Mouse (Mus musculus) stomach, postnatal 0 days (tissue): ENCODE results near the gene Pdap1. TPM values are rescaled to one million over a fixed set of nuclear protein-coding genes. Genes with fewer than 3 reads are reported as not detected.
"Not testable (repeated sequence)": the region's sequence is repeated elsewhere in the genome, so short reads cannot be mapped to it uniquely, and the experiment has no call there.

ENCODE experiments used
- ATAC-seq: fragments of 200-750 bp; cut with Nextera tagmentation; 2 replicates; pipeline ENCODE4 v1.8.0; 2017; ENCODE audit not compliant: low FRiP score, low TSS enrichment
- DNase-seq: peaks from one replicate; pipeline ENCODE4 v3.0.0-alpha.2; 2016; ENCODE audit warnings: low spot score
- H3K27ac ChIP-seq: fragments of 300-500 bp; sonication (generic); replicated peaks from 2 replicates; pipeline ENCODE4 v1.5.1; 2014; ENCODE audit warnings: mild to moderate bottlenecking, control low read depth
- H3K27me3 ChIP-seq: fragments of 300-500 bp; sonication (generic); 2 replicates; pipeline ENCODE4 v1.6.1; 2014; ENCODE audit warnings: low read length; ENCODE audit not compliant: control insufficient read depth, insufficient read depth
- H3K36me3 ChIP-seq: fragments of 300-500 bp; sonication (generic); 2 replicates; pipeline ENCODE4 v1.6.1; 2014; ENCODE audit warnings: low read length, mixed read lengths; ENCODE audit not compliant: control insufficient read depth, insufficient read depth
- H3K4me1 ChIP-seq: fragments of 300-500 bp; sonication (generic); replicated peaks from 2 replicates; pipeline ENCODE4 v1.6.1; 2014; ENCODE audit warnings: antibody characterized with exemption; ENCODE audit not compliant: control insufficient read depth, insufficient read depth
- H3K4me2 ChIP-seq: fragments of 300-500 bp; sonication (generic); replicated peaks from 2 replicates; pipeline ENCODE4 v1.6.1; 2014; ENCODE audit warnings: low read depth, mild to moderate bottlenecking, control low read depth, moderate library complexity
- H3K4me3 ChIP-seq: fragments of 300-500 bp; sonication (generic); 2 replicates; pipeline ENCODE4 v1.5.1; 2014; ENCODE audit warnings: low read depth, low read length, control low read depth
- H3K9ac ChIP-seq: fragments of 300-500 bp; sonication (generic); 2 replicates; pipeline ENCODE4 v1.6.1; 2014; ENCODE audit warnings: mild to moderate bottlenecking, low read length, control low read depth, mixed read lengths
- H3K9me3 ChIP-seq: fragments of 300-500 bp; sonication (generic); 2 replicates; pipeline ENCODE4 v1.6.1; 2016; ENCODE audit warnings: low read length; ENCODE audit not compliant: control insufficient read depth
- CTCF ChIP-seq: IDR thresholded peaks from 2 replicates; pipeline ENCODE4 v1.5.1; 2016; ENCODE audit warnings: antibody characterized with exemption, low read depth, mild to moderate bottlenecking, moderate library complexity
- EP300 ChIP-seq: optimal IDR thresholded peaks from 2 replicates; pipeline ENCODE3; 2016; ENCODE audit warnings: antibody characterized with exemption
- WGBS: fragments of 180-500 bp; shearing (Covaris S2); extraction: QIAGEN DNeasy Blood & Tissue Kit; methylation state at CpG from one replicate; pipeline ENCODE4 v1.1.7; 2014; 5-methylcytosine and 5-hydroxymethylcytosine counted together
- polyA plus RNA-seq: library from polyadenylated mRNA; unstranded; fragments of >200 nt; fragmentation: Nextera tagmentation; extraction: Ambion mirVana; gene quantifications from 2 replicates; pipeline ENCODE4 v1.2.1, GENCODE M21; 2015

Gene Pdap1
- polyA plus RNA-seq, 1 experiment from 2014 or later = 62.0 TPM

- Histone ChIP-seq H3K27ac (no peak overlapping the region), H3K4me2 (no peak overlapping the region), H3K9me3 (no peaks in the 10 kb centered on the region), H3K27me3 (no peaks in the 10 kb centered on the region), H3K36me3 (peaks cover 10% of the 10 kb centered on the region; the same call in 1 of the 2 replicates), H3K4me1 (no peaks in the 10 kb centered on the region), H3K9ac (no peak overlapping the region), H3K4me3 (no peak overlapping the region)
- WGBS = 95% methylated on average over 2 of the region's 2 CpGs
- TF ChIP-seq CTCF (peak; percentile 40; the same call in 1 of the 2 replicates), EP300 (no peak)
- ATAC-seq (no peak), DNase-seq (no peak)
Observed at GRCm38 (mm10) chr5:145088186-145088585, 51.9 kb downstream of the Pdap1 start.

DNA sequence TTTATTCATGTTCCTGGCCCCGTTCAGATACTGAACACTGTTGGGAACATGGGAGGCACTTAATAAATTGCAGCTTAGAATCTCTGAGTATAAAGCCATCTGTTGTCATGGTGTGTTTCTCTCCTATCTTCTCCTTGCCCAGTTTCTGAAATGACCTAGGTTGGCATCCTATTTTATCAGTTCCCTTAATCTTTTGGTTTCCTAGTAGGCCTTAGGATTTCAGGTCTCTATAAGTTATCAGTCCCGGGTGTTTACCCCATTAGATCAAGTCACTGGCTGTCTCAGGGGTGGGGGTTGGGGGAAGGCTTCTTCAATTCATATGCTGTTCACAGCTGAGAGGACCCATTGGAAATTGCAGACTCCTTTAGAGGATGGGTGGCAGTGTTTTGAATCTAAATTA lies 55.2 kb downstream of the Pdap1 start:
- no peaks in the 10 kb centered on the region for H3K27me3 ChIP-seq
- H3K9me3 ChIP-seq = no peaks in the 10 kb centered on the region
- H3K27ac ChIP-seq = no peak overlapping the region; the same call in 1 of the 2 replicates
- peak overlapping the region; percentile 53 for H3K4me2 ChIP-seq
- H3K4me3 ChIP-seq = peak overlapping the region; percentile 92
- H3K9ac ChIP-seq = peak overlapping the region; percentile 94; the same call in 1 of the 2 replicates
- DNase-seq = no peak
- H3K36me3 ChIP-seq = no peaks in the 10 kb centered on the region
- no peaks in the 10 kb centered on the region for H3K4me1 ChIP-seq
- TF ChIP-seq CTCF = no peak
- WGBS = 36% methylated on average over 2 of the region's 2 CpGs
- no peak for ATAC-seq

- DNase-seq = peak; percentile 97
- no peaks in the 10 kb centered on the region for H3K36me3 ChIP-seq
- H3K4me1 ChIP-seq = no peaks in the 10 kb centered on the region
- H3K4me3 ChIP-seq = peak within 1 kb of the TSS; percentile 92
- peak; percentile 98 for ATAC-seq
- 0 out of 2 replicates have a peak, but pooled peaks have one; percentile 12 for TF ChIP-seq CTCF
- TF ChIP-seq EP300 = no peak
- peak within 1 kb of the TSS; percentile 94 for H3K9ac ChIP-seq
- H3K4me2 ChIP-seq = peak within 1 kb of the TSS; percentile 53
- WGBS = under 1% methylated on average over 52 of the region's 54 CpGs
- H3K27me3 ChIP-seq = no peaks in the 10 kb centered on the region
- H3K9me3 ChIP-seq = no peaks in the 10 kb centered on the region
- peak within 1 kb of the TSS; percentile 80 for H3K27ac ChIP-seq
Observed at GRCm38 (mm10) chr5:145083632-145084451, 56.2 kb downstream of the Pdap1 start, which contains the start of the genes Arpc1a and Kpna7. TSS of gene Arpc1a (plus strand) at chr5:145083830. TSS of gene Kpna7 (minus strand) at chr5:145084030.

DNA sequence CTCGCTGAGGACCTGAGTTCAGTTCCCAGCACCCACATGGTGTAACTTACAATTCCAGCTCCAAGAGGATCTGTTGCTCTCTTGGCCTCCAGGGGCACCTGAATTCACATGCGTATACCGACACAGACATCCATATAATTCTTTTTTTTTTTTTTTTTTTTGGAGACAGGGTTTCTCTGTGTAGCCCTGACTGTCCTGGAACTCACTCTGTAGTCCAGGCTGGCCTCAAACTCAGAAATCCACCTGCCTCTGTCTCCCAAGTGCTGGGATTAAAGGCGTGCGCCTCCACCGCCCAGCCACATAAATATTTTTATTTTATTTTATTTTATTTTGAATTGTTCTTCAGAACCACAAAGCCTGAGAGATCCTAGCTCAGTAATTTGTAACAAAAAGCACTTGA lies 56.8 kb downstream of the Pdap1 start:
- 39% methylated on average over 6 of the region's 6 CpGs for WGBS
- H3K27ac ChIP-seq = peak overlapping the region; percentile 49; the same call in 1 of the 2 replicates
- peak; percentile 17; the same call in 1 of the 2 replicates for ATAC-seq
- not testable (repeated sequence) for H3K36me3 ChIP-seq, DNase-seq, H3K27me3 ChIP-seq, H3K4me1 ChIP-seq, H3K9me3 ChIP-seq
- peak overlapping the region; percentile 94; the same call in 1 of the 2 replicates for H3K9ac ChIP-seq
- H3K4me2 ChIP-seq = peak overlapping the region; percentile 53
- H3K4me3 ChIP-seq = peak overlapping the region; percentile 92

DNA sequence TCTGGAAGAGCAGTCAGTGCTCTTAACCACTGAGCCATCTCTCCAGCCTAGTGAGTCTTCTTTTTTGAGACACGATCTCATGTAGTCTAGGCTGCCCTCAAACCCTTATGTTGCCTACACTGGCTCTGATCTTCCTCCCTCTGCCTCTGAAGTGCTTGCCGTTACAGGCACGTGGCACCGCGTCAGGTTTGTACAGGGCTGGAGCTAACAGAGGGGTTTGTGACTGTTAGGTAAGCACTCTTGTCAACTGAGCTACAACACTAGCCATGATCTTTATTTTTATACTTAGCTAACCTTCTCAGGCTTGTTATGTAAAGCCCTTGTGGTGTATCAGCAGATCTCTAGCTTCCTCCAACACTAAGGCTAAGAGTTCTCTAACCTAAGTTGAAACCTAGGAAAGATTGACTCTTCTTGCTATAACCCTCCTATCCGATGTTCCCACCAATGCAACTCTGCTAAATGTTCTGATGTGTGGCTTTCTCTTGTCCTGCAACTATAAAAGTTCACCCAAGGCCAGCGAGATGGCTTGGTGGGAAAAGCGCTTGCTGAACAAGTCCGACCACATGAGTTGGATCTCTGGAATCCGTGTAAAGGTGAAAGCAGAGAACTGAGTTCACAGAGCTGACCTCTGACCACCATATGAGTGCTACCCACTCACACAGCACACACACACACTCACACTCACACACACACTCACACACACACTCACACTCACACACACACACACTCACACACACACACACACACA lies 58.0 kb downstream of the Pdap1 start:
- TF ChIP-seq EP300 (no peak), CTCF (no peak)
- no peaks in the 10 kb centered on the region for H3K36me3 ChIP-seq
- WGBS = 80% methylated on average over 10 of the region's 10 CpGs
- H3K4me1 ChIP-seq = no peaks in the 10 kb centered on the region
- H3K27ac ChIP-seq = no peak overlapping the region
- DNase-seq (no peak), ATAC-seq (no peak)
- H3K27me3 ChIP-seq = no peaks in the 10 kb centered on the region
- no peak overlapping the region for H3K4me2 ChIP-seq
- no peaks in the 10 kb centered on the region for H3K9me3 ChIP-seq
- H3K9ac ChIP-seq = no peak overlapping the region
- H3K4me3 ChIP-seq = no peak overlapping the region

Other genes starting within 250 kb of the Pdap1 start
- 11.2 and 11.6 TPM in 2 replicates for gene Smurf1, start 174.4 kb downstream of the Pdap1 start, polyA plus RNA-seq
- not detected in 2 replicates for gene Gm4871, start 107.5 kb downstream of the Pdap1 start, polyA plus RNA-seq
- not detected in 2 replicates for gene 1700018F24Rik, start 97.2 kb downstream of the Pdap1 start, polyA plus RNA-seq
- gene Arpc1a, start 56.4 kb downstream of the Pdap1 start, polyA plus RNA-seq = 142 and 145 TPM in 2 replicates
- gene Kpna7, start 56.2 kb downstream of the Pdap1 start, polyA plus RNA-seq = 0.10 and 0.17 TPM in 2 replicates
- 283 and 304 TPM in 2 replicates for gene Arpc1b, start 26.0 kb downstream of the Pdap1 start, polyA plus RNA-seq
- 128 and 129 TPM in 2 replicates for gene Bud31, start 124 bp upstream of the Pdap1 start, polyA plus RNA-seq
- 8.3 and 9.1 TPM in 2 replicates for gene Ptcd1, start 26.9 kb upstream of the Pdap1 start, polyA plus RNA-seq
- gene Cpsf4, start 27.0 kb upstream of the Pdap1 start, polyA plus RNA-seq = 19.1 and 19.6 TPM in 2 replicates
- 602 and 646 TPM in 2 replicates for gene Atp5j2, start 51.8 kb upstream of the Pdap1 start, polyA plus RNA-seq
- gene Zkscan14, start 61.6 kb upstream of the Pdap1 start, polyA plus RNA-seq = 9.1 and 9.8 TPM in 2 replicates
- gene Zkscan5, start 64.3 kb upstream of the Pdap1 start, polyA plus RNA-seq = 4.6 and 5.0 TPM in 2 replicates
- gene Zfp655, start 91.5 kb upstream of the Pdap1 start, polyA plus RNA-seq = 19.1 and 21.0 TPM in 2 replicates
- 0.30 and 0.45 TPM in 2 replicates for gene Zscan25, start 140.3 kb upstream of the Pdap1 start, polyA plus RNA-seq
- gene Cyp3a57, start 205.0 kb upstream of the Pdap1 start, polyA plus RNA-seq = 0.06 TPM in 2 replicates